In genomic region chr13:85310968-85311367, GRCm38 (mm10) we compare ENCODE assay signal across 10 mouse cellular contexts. TPM values are rescaled to one million over a fixed set of nuclear protein-coding genes. Genes with fewer than 3 reads are reported as not detected.
A peak's percentile ranks its signal among the peaks of the same experiment; 100 is the strongest.
DNase-seq lines count a peak whose midpoint lies in the region; ATAC-seq and TF ChIP-seq lines count a peak whose summit lies in the region.
"Had no signal": no experiment of that assay in that cellular context is flagged by ENCODE, and none has a peak within 500 bp of the region (broad histone marks: within the 10 kb centered on the region; RNA-seq: fewer than 3 reads in every experiment).

No protein-coding gene starts in this region.

- H3K9ac ChIP-seq in forebrain, embryonic 15.5 days (replicated peaks), result no peak overlapping the region
- H3K9ac ChIP-seq in neural tube, embryonic 15.5 days (replicated peaks), result no peak overlapping the region

- no peak overlapping the region for H3K4me3 ChIP-seq in forebrain, embryonic 15.5 days
- no peak overlapping the region for H3K4me3 ChIP-seq in forebrain, embryonic 10.5 days
- H3K4me3 ChIP-seq in neural tube, embryonic 15.5 days (replicated peaks), result no peak overlapping the region
- H3K4me3 ChIP-seq in layer of hippocampus, adult 2 months, result no peak overlapping the region
- H3K4me3 ChIP-seq: myocyte had no signal

- H3K27me3 ChIP-seq in forebrain, embryonic 15.5 days, result no peaks in the 10 kb centered on the region
- H3K27me3 ChIP-seq in forebrain, embryonic 10.5 days (ENCODE audit: poor library complexity, severe bottlenecking), result no peaks in the 10 kb centered on the region
- H3K27me3 ChIP-seq in neural tube, embryonic 15.5 days (replicated peaks), result no peaks in the 10 kb centered on the region

- no peak for TF ChIP-seq CTCF in layer of hippocampus, adult 2 months (conservative IDR thresholded peaks at IDR 0.05)

- no peak for DNase-seq in forebrain, embryonic 10.5 days (ENCODE audit: extremely low spot score, low spot score)
- no peak for DNase-seq in neural tube, embryonic 10.5 days (ENCODE audit: extremely low spot score, low spot score)
- peak; percentile 44 to 63 for DNase-seq in layer of hippocampus, adult 2 months (ENCODE audit: low spot score in 2 of 2)
- peak; percentile 16 for DNase-seq in skeletal muscle tissue, adult 2 months (ENCODE audit: low read depth, low spot score)
- DNase-seq in gastrocnemius, postnatal 36 days, result no peak
- DNase-seq: gastrocnemius, postnatal 14 days had no signal

- H3K9me3 ChIP-seq in forebrain, embryonic 15.5 days, result no peaks in the 10 kb centered on the region
- H3K9me3 ChIP-seq in forebrain, embryonic 10.5 days, result no peaks in the 10 kb centered on the region
- no peaks in the 10 kb centered on the region for H3K9me3 ChIP-seq in neural tube, embryonic 15.5 days (replicated peaks)

- no peaks in the 10 kb centered on the region for H3K4me1 ChIP-seq in forebrain, embryonic 15.5 days
- H3K4me1 ChIP-seq in forebrain, embryonic 10.5 days, result no peaks in the 10 kb centered on the region
- no peaks in the 10 kb centered on the region for H3K4me1 ChIP-seq in neural tube, embryonic 15.5 days

- intact Hi-C loops in gastrocnemius, postnatal 36 days (cut with DNase I), result no loop called here

- ATAC-seq in forebrain, embryonic 15.5 days (replicated peaks), result peak; percentile 92
- ATAC-seq in neural tube, embryonic 15.5 days (ENCODE audit: low FRiP score), result 0 out of 2 replicates have a peak, but pooled peaks have one; percentile 41
- ATAC-seq in granulocyte monocyte progenitor cell, adult 5-6 weeks (replicated peaks; ENCODE audit: poor library complexity, severe bottlenecking), result no peak

- peak overlapping the region; percentile 62 for H3K27ac ChIP-seq in forebrain, embryonic 15.5 days (replicated peaks)
- H3K27ac ChIP-seq in forebrain, embryonic 10.5 days, result no peak overlapping the region
- H3K27ac ChIP-seq in neural tube, embryonic 15.5 days (replicated peaks), result no peak overlapping the region
- H3K27ac ChIP-seq in layer of hippocampus, adult 2 months, result peak overlapping the region; percentile 39; the same call in 1 of the 2 replicates

- no peaks in the 10 kb centered on the region for H3K36me3 ChIP-seq in forebrain, embryonic 15.5 days
- H3K36me3 ChIP-seq in forebrain, embryonic 10.5 days (replicated peaks), result no peaks in the 10 kb centered on the region
- H3K36me3 ChIP-seq in neural tube, embryonic 15.5 days, result no peaks in the 10 kb centered on the region

- WGBS in forebrain, embryonic 15.5 days, result 32% methylated on average over 5 of the region's 5 CpGs
- WGBS in forebrain, embryonic 10.5 days, result 70% methylated on average over 5 of the region's 5 CpGs
- WGBS in neural tube, embryonic 15.5 days, result 41% methylated on average over 5 of the region's 5 CpGs

- no peak overlapping the region for H3K4me2 ChIP-seq in forebrain, embryonic 15.5 days (replicated peaks)
- H3K4me2 ChIP-seq in neural tube, embryonic 15.5 days, result no peak overlapping the region

RNA-seq across cellular contexts. Expression of gene Rasa1, which starts 22.0 kb away (rescaled TPM):
- polyA plus RNA-seq in forebrain, embryonic 15.5 days (2015; fragmentation: Nextera tagmentation; extraction: Ambion mirVana), result 75.1 and 75.5 TPM in 2 replicates
- polyA plus RNA-seq in forebrain, embryonic 10.5 days (2016; fragmentation: Nextera tagmentation; extraction: Ambion mirVana), result 47.3 and 48.8 TPM in 2 replicates
- 44.1 and 48.8 TPM in 2 replicates for polyA plus RNA-seq in neural tube, embryonic 15.5 days (2015; fragmentation: Nextera tagmentation; extraction: Ambion mirVana)
- total RNA-seq in layer of hippocampus, adult 2 months (2021), result 10 to 100 TPM; 68.7 to 76.2 TPM
- total RNA-seq in gastrocnemius, postnatal 36 days (2021), result 10 to 100 TPM; 13.0 to 15.1 TPM
- total RNA-seq in granulocyte monocyte progenitor cell, adult 5-6 weeks (2014; fragmentation: Nextera tagmentation), result 48.3 and 50.0 TPM in 2 replicates
- total RNA-seq in granulocyte monocyte progenitor cell, adult 5-6 weeks (2017), result 63.6 and 65.2 TPM in 2 replicates

Comparison
In these comparisons a context has a peak if more than half of its experiments do, and no peak if none do; other contexts are left out.
1. H3K27ac ChIP-seq: peak in forebrain, embryonic 15.5 days (single experiment) and layer of hippocampus, adult 2 months (single experiment); none in forebrain, embryonic 10.5 days (single experiment) and neural tube, embryonic 15.5 days (single experiment).
2. DNase-seq: peak in layer of hippocampus, adult 2 months (2 of 2) and skeletal muscle tissue, adult 2 months (single experiment); none in forebrain, embryonic 10.5 days (single experiment), neural tube, embryonic 10.5 days (single experiment) and gastrocnemius, postnatal 36 days (0 of 2).